Mouse (Mus musculus): ENCODE measurements around the gene Rpl22. TPM values are rescaled to one million over a fixed set of nuclear protein-coding genes. Genes with fewer than 3 reads are reported as not detected.

Gene Rpl22
- 12.8 and 43.2 TPM in 2 replicates for polyA plus RNA-seq (2012; ENCODE audit: low replicate concordance)

DNA sequence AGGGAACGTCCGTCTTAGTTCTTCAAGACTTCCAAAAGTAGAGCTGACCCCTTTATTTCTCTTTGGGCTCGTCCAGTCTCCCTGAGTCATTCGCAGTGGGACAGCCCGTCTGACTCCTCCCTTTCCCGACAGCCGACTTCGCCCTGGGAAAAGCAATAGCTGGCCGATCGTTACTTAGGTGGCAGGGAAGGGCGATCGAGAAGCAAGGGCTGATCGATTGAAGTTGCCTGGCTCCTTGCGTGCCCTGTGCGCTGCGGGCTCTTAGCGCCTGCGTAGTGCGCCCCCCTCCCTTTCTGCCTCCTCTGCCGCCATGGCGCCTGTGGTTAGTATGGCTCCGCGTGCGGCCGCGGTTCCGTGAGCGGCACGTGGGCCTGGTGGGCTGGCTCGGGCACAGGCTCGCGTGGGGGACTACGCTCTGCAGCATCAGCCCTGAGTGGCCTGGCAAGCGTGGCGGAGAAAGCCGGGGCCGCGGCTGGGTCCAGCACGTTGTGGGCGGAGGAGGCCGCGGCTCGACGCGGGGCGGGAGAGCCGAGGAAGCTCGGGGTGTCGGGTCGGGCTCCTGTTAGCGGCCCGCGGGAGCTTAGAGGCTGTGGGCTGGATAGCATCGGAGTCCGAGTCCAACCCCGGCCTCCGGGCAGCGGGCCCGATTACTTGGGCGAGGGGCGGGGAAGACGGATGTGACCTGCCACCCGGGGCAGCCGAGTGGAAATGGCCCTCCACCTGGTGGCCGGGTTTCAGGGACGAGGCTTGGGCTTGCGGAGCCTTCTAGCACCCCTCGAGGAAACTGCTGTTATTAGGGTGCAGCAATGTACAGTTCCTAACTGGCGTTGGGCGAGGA, at the start of gene Rpl22:
TSS of gene Rpl22 (plus strand) at position 169 of the 838 bp plus-strand sequence.

DNA sequence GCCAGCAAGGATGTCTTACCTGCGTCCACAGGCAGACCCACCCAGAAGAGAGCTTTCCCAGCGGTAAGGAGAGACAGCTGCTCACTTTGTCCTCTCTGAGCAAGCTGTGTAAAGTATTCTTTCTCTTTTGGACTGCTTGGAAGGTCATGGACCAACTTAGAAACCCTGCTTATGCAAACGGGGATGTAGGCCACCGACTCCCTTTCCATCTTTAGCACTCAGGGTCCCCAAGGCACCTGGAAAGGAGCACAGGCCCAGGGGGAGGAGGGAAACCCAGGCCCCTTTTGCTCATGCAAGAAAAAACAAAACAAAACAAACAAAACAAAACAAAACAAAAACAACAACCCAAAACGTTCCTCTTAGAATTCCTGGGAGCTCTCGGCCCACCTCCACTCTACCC, 34.0 kb upstream of the Rpl22 start, which contains the start of gene Hes3:
TSS of gene Hes3 (minus strand) at position 101 of the 400 bp plus-strand sequence.

DNA sequence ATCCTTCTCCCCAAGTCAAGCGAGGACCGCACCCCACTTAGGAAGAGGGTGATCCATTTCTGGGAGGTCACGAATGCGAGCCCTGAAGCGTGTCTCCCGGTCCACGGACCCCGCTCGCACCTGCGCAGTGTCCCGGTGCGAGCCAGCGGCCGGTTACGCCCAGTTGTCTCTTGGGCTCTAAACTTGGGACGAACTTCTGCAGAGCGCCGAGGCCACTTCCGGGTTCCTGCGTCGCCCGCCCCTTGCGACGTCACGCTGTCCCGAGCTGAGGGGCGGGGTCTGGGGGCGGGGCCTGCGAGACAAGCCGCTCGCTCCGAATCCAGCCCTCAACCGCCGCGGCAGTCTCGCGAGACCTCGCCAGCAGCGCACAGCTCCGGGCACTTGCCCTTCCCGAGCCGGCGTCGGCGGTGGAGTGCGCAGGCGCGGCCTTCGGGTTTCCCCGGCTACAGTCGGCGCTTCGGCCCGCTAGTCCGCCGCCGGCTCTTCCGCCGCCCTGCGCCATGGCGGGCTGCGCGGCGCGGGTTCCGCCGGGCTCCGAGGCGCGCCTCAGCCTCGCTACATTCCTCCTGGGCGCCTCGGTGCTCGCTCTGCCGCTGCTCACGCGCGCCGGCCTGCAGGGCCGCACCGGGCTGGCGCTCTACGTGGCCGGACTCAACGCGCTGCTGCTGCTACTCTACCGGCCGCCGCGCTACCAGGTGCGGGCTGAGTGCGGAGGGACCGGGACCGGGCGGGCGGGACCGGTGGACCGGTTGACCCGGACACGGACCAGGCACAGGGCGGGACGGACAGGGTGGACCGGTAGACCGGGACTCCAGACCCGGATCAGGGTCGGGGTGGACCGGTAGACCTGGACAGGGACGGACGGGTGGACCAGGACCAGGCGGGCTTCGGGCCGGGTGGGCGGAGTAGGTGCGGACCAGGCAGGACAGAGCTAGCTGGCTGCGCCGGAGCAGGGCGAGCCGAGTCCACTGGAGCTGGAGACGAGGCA, 28.4 kb upstream of the Rpl22 start, which contains the start of gene Icmt:
TSS of gene Icmt (plus strand) at position 354 of the 988 bp plus-strand sequence.

DNA sequence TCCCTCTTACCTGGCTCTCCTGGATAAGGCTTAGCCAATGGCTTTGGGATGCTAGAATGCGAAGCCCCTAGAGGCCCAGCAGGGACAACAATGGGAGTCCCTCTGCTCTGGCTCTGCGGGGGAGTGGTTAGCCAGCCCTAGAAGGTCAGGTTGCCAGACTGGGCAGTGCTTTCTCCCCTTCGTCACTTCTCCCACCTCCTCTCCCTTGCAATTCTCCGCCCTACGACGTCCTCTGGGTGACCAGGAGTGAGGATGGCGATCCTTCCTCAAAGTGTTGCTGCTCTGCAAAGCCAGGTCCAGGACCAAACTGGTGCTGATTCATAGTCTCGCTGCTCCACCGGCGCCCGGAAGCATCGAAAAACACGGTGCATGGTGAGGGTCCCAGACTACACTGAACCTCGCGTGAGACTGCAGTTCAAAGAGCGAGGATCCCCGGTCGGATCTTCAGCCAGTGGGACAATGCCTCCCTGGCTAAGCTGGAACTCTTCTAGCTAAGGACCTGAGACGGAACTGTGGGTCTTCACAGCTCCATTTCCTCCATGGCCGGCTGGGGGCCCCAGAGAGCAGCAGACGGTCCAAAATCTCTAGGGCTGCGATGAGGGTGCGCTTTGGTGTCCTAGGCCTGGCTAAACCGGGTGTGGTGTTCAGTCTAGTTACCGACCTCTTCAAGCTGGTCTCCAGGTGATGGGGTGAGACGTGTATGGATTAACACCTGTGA, 6.9 kb upstream of the Rpl22 start, which contains the start of gene Rnf207:
TSS of gene Rnf207 (minus strand) at position 477 of the 718 bp plus-strand sequence.

DNA sequence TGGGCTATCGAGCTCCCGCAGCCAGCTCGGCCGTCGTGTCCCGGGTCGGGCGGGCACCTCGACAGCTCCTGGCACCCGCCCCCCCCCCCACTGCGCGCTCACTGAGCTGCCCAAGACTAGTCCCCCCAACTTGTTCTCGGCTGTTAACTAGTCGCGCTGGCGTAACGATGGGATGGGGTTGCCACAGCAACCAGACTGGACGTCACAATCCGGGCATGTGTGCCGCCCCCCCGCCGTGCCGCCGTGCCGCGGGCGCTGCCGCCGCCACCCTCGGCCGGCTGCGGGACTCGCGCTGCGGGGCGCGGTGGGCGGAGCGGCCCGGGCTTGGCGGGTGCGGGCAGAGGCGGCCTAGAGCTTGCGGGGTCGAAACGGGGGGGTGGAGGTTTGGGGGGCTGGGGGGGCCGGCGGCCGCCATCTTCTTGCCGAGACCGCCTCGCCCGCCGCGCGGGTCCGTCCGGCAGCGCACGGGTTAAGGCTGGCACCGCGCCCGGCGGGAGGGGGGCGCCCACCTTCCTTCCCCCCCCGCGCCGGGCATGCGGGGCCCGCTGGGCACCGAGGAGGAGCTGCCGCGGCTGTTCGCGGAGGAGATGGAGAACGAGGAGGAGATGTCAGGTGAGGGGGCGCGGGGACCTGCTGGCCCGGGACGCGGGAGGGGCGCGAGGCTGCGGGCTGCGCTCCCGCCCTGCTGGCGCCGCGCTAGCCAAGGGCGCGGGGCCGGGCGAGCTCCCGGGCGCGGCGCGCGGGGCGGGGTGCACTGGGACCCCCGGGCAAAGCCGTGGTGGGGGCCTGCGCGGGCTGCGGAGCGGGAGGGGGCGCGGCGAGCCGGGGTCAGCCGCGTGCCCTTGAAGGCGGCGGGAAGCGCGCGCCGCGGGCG, 13.1 kb downstream of the Rpl22 start, which contains the start of gene Chd5:
TSS of gene Chd5 (plus strand) at position 233 of the 874 bp plus-strand sequence.

Other genes starting within 250 kb of the Rpl22 start
- gene Tnfrsf25, start 209.8 kb upstream of the Rpl22 start, polyA plus RNA-seq (2012; ENCODE audit: low replicate concordance): 2.3 and 5.3 TPM in 2 replicates
- gene Espn, start 173.4 kb upstream of the Rpl22 start, polyA plus RNA-seq (2012; ENCODE audit: low replicate concordance): 98.7 and 167 TPM in 2 replicates
- 0.62 TPM in 1 of 2 replicates, not detected in the other for gene Hes2, start 166.9 kb upstream of the Rpl22 start, polyA plus RNA-seq (2012; ENCODE audit: low replicate concordance)
- 6.4 and 15.0 TPM in 2 replicates for gene Acot7, start 147.6 kb upstream of the Rpl22 start, polyA plus RNA-seq (2012; ENCODE audit: low replicate concordance)
- 0.48 TPM in 1 of 2 replicates, not detected in the other for gene Gpr153, start 51.5 kb upstream of the Rpl22 start, polyA plus RNA-seq (2012; ENCODE audit: low replicate concordance)
- 0.22 and 0.50 TPM in 2 replicates for gene Hes3, start 34.1 kb upstream of the Rpl22 start, polyA plus RNA-seq (2012; ENCODE audit: low replicate concordance)
- 17.2 and 31.3 TPM in 2 replicates for gene Icmt, start 28.5 kb upstream of the Rpl22 start, polyA plus RNA-seq (2012; ENCODE audit: low replicate concordance)
- gene Rnf207, start 6.7 kb upstream of the Rpl22 start, polyA plus RNA-seq (2012; ENCODE audit: low replicate concordance): 0.23 TPM in 1 of 2 replicates, not detected in the other
- gene Chd5, start 12.9 kb downstream of the Rpl22 start, polyA plus RNA-seq (2012; ENCODE audit: low replicate concordance): 0.09 TPM in 1 of 2 replicates, not detected in the other
- gene Nphp4, start 151.0 kb downstream of the Rpl22 start, polyA plus RNA-seq (2012; ENCODE audit: low replicate concordance): 0.46 and 0.48 TPM in 2 replicates
- gene Kcnab2, start 152.1 kb downstream of the Rpl22 start, polyA plus RNA-seq (2012; ENCODE audit: low replicate concordance): 25.6 and 47.6 TPM in 2 replicates